Mouse (Mus musculus): ENCODE measurements around the gene Areg. TPM values are rescaled to one million over a fixed set of nuclear protein-coding genes. Genes with fewer than 3 reads are reported as not detected.

Gene Areg
- polyA plus RNA-seq, 1 experiment from 2014 or later = 16.1 TPM

GRCm38 (mm10) chr5:91148054-91148453 lies 8.7 kb downstream of the Areg start:
- Histone ChIP-seq H3K36me3 (ENCODE audit: control insufficient read depth, insufficient read depth, low read length) (no peaks in the 10 kb centered on the region), H3K4me2 (ENCODE audit: low read depth, low read length) (no peak overlapping the region), H3K27ac (ENCODE audit: low read length) (no peak overlapping the region), H3K9me3 (ENCODE audit: control insufficient read depth, low read length) (peaks cover 3% of the 10 kb centered on the region; the same call in 1 of the 2 replicates), H3K9ac (ENCODE audit: low read length) (no peak overlapping the region), H3K27me3 (ENCODE audit: control insufficient read depth, insufficient read depth, low read depth, low read length) (no peaks in the 10 kb centered on the region), H3K4me3 (ENCODE audit: low read length) (no peak overlapping the region), H3K4me1 (replicated peaks; ENCODE audit: control insufficient read depth, insufficient read depth, low read length) (no peaks in the 10 kb centered on the region)
- no peak for ATAC-seq (ENCODE audit: low read depth)
- 41% methylated on average over 2 of the region's 2 CpGs for whole genome bisulfite sequencing

- Histone ChIP-seq H3K4me3 (ENCODE audit: low read length) (no peak overlapping the region), H3K9me3 (ENCODE audit: control insufficient read depth, low read length) (no peaks in the 10 kb centered on the region), H3K27me3 (ENCODE audit: control insufficient read depth, insufficient read depth, low read depth, low read length) (no peaks in the 10 kb centered on the region), H3K9ac (ENCODE audit: low read length) (no peak overlapping the region), H3K27ac (ENCODE audit: low read length) (no peak overlapping the region), H3K36me3 (ENCODE audit: control insufficient read depth, insufficient read depth, low read length) (no peaks in the 10 kb centered on the region), H3K4me2 (ENCODE audit: low read depth, low read length) (no peak overlapping the region), H3K4me1 (replicated peaks; ENCODE audit: control insufficient read depth, insufficient read depth, low read length) (no peaks in the 10 kb centered on the region)
- 68% methylated on average over 8 of the region's 8 CpGs for WGBS
- no peak for ATAC-seq (ENCODE audit: low read depth)
Observed at GRCm38 (mm10) chr5:91156677-91157076, 17.3 kb downstream of the Areg start.

GRCm38 (mm10) chr5:91157169-91157568 lies 17.8 kb downstream of the Areg start:
- Histone ChIP-seq H3K4me1 (replicated peaks; ENCODE audit: control insufficient read depth, insufficient read depth, low read length) (no peaks in the 10 kb centered on the region), H3K4me3 (ENCODE audit: low read length) (no peak overlapping the region), H3K9me3 (ENCODE audit: control insufficient read depth, low read length) (no peaks in the 10 kb centered on the region), H3K27ac (ENCODE audit: low read length) (no peak overlapping the region), H3K4me2 (ENCODE audit: low read depth, low read length) (no peak overlapping the region), H3K27me3 (ENCODE audit: control insufficient read depth, insufficient read depth, low read depth, low read length) (no peaks in the 10 kb centered on the region), H3K9ac (ENCODE audit: low read length) (no peak overlapping the region), H3K36me3 (ENCODE audit: control insufficient read depth, insufficient read depth, low read length) (no peaks in the 10 kb centered on the region)
- WGBS = 41% methylated on average over 3 of the region's 3 CpGs
- ATAC-seq (ENCODE audit: low read depth) = no peak

- Histone ChIP-seq H3K27ac (ENCODE audit: low read length) (no peak overlapping the region), H3K4me3 (ENCODE audit: low read length) (no peak overlapping the region), H3K36me3 (ENCODE audit: control insufficient read depth, insufficient read depth, low read length) (no peaks in the 10 kb centered on the region), H3K4me1 (replicated peaks; ENCODE audit: control insufficient read depth, insufficient read depth, low read length) (no peaks in the 10 kb centered on the region), H3K27me3 (ENCODE audit: control insufficient read depth, insufficient read depth, low read depth, low read length) (no peaks in the 10 kb centered on the region), H3K9me3 (ENCODE audit: control insufficient read depth, low read length) (no peaks in the 10 kb centered on the region), H3K4me2 (ENCODE audit: low read depth, low read length) (no peak overlapping the region), H3K9ac (ENCODE audit: low read length) (no peak overlapping the region)
- ATAC-seq (ENCODE audit: low read depth) = no peak
- WGBS = 76% methylated on average over 4 of the region's 4 CpGs
Observed at GRCm38 (mm10) chr5:91162787-91163186, 23.4 kb downstream of the Areg start.

GRCm38 (mm10) chr5:91166601-91167000 lies 27.2 kb downstream of the Areg start:
- no peak overlapping the region for H3K27ac ChIP-seq (ENCODE audit: low read length)
- H3K9ac ChIP-seq (ENCODE audit: low read length) = no peak overlapping the region
- no peaks in the 10 kb centered on the region for H3K9me3 ChIP-seq (ENCODE audit: control insufficient read depth, low read length)
- no peak overlapping the region for H3K4me2 ChIP-seq (ENCODE audit: low read depth, low read length)
- no peak for ATAC-seq (ENCODE audit: low read depth)
- H3K4me3 ChIP-seq (ENCODE audit: low read length) = no peak overlapping the region
- no peaks in the 10 kb centered on the region for H3K27me3 ChIP-seq (ENCODE audit: control insufficient read depth, insufficient read depth, low read depth, low read length)
- no peaks in the 10 kb centered on the region for H3K36me3 ChIP-seq (ENCODE audit: control insufficient read depth, insufficient read depth, low read length)
- no peaks in the 10 kb centered on the region for H3K4me1 ChIP-seq (replicated peaks; ENCODE audit: control insufficient read depth, insufficient read depth, low read length)
- 61% methylated on average over 5 of the region's 5 CpGs for WGBS

GRCm38 (mm10) chr5:91176397-91176796 lies 37.0 kb downstream of the Areg start:
- H3K9ac ChIP-seq (ENCODE audit: low read length) = no peak overlapping the region
- H3K4me1 ChIP-seq (replicated peaks; ENCODE audit: control insufficient read depth, insufficient read depth, low read length) = no peaks in the 10 kb centered on the region
- H3K27ac ChIP-seq (ENCODE audit: low read length) = no peak overlapping the region
- H3K4me2 ChIP-seq (ENCODE audit: low read depth, low read length) = no peak overlapping the region
- no peaks in the 10 kb centered on the region for H3K9me3 ChIP-seq (ENCODE audit: control insufficient read depth, low read length)
- no peak overlapping the region for H3K4me3 ChIP-seq (ENCODE audit: low read length)
- no peak for ATAC-seq (ENCODE audit: low read depth)
- no peaks in the 10 kb centered on the region for H3K27me3 ChIP-seq (ENCODE audit: control insufficient read depth, insufficient read depth, low read depth, low read length)
- H3K36me3 ChIP-seq (ENCODE audit: control insufficient read depth, insufficient read depth, low read length) = no peaks in the 10 kb centered on the region

- Histone ChIP-seq H3K9ac (ENCODE audit: low read length) (no peak overlapping the region), H3K9me3 (ENCODE audit: control insufficient read depth, low read length) (no peaks in the 10 kb centered on the region), H3K36me3 (ENCODE audit: control insufficient read depth, insufficient read depth, low read length) (no peaks in the 10 kb centered on the region), H3K4me3 (ENCODE audit: low read length) (no peak overlapping the region), H3K4me1 (replicated peaks; ENCODE audit: control insufficient read depth, insufficient read depth, low read length) (no peaks in the 10 kb centered on the region), H3K27me3 (ENCODE audit: control insufficient read depth, insufficient read depth, low read depth, low read length) (no peaks in the 10 kb centered on the region), H3K4me2 (ENCODE audit: low read depth, low read length) (no peak overlapping the region), H3K27ac (ENCODE audit: low read length) (no peak overlapping the region)
- WGBS = 56% methylated on average over 3 of the region's 3 CpGs
- ATAC-seq (ENCODE audit: low read depth) = no peak
Observed at GRCm38 (mm10) chr5:91194572-91194971, 55.2 kb downstream of the Areg start.

Other genes starting within 250 kb of the Areg start
- 0.41 and 1.0 TPM in 2 replicates for gene Cxcl1, start 248.4 kb upstream of the Areg start, polyA plus RNA-seq (2015; fragmentation: Nextera tagmentation; extraction: Ambion mirVana)
- not detected in 2 replicates for gene Cxcl2, start 235.7 kb upstream of the Areg start, polyA plus RNA-seq (2015; fragmentation: Nextera tagmentation; extraction: Ambion mirVana)
- gene Mthfd2l, start 208.5 kb upstream of the Areg start, polyA plus RNA-seq (2015; fragmentation: Nextera tagmentation; extraction: Ambion mirVana) = 33.2 and 42.9 TPM in 2 replicates
- gene Epgn, start 112.1 kb upstream of the Areg start, polyA plus RNA-seq (2015; fragmentation: Nextera tagmentation; extraction: Ambion mirVana) = 0.09 TPM in 1 of 2 replicates, not detected in the other
- gene Ereg, start 65.0 kb upstream of the Areg start, polyA plus RNA-seq (2015; fragmentation: Nextera tagmentation; extraction: Ambion mirVana) = 0.43 and 0.48 TPM in 2 replicates

Data from lung, embryonic 16.5 days (tissue).